Mouse (Mus musculus) liver (tissue): Measurements from ENCODE around the gene Pik3ip1.

ENCODE experiments used
- DNase-seq: peaks from one replicate; pipeline ENCODE4 v3.0.0-alpha.2; 2020; ENCODE audit warnings: mixed read lengths

Gene Pik3ip1

DNA sequence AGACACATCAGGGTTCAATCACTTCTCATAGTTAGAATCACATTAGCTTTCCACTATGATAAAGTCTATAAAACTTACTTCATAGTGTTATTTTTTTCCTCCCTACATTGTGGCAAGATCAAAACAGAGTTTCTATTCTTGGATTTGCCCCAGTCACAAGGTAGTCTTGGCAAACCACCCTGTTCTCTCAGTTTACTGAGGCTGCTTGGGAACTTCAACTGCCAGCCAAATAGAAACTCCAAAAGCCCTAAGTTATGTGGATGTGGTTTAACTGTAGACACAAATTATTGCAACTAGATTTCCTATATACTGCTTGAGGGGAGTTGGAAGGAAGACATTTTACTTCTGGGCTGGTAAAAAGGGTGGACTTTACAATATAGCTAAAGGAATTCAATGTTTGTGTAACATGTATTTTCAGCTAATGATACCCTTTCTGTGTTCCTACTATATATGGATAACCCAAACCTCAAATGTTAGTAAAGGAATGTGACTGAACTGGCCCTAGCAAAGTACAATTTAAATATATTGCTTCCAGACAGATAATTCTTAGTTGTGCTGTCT is at the start of gene Pik3ip1:
Gene Pik3ip1, plus strand, starts transcription at position 511 of the 561 bp plus-strand sequence.
- no peak for DNase-seq

GRCm38 (mm10) chr11:3282887-3283286 is 47.3 kb upstream of the Pik3ip1 start:
- DNase-seq: no peak

DNA sequence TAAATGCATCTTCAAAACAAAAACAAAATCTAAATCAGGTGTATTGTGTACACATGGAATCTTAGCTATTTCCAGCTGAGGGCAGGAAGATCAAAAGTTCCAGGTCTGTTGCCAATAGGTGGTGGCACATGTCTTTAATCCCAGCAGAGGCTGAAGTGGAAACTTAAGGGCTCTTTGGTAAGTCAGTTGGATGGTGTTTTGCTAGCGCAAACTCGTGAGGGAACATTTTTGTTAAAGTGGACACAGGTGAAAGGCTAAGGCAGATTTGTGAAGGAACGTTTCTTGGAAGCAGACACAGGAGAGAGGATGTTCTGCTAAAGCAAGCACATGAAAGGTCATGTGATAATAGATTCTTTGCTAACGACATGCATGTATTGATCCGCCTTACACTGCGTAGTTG is 46.6 kb upstream of the Pik3ip1 start:
- DNase-seq: no peak

DNA sequence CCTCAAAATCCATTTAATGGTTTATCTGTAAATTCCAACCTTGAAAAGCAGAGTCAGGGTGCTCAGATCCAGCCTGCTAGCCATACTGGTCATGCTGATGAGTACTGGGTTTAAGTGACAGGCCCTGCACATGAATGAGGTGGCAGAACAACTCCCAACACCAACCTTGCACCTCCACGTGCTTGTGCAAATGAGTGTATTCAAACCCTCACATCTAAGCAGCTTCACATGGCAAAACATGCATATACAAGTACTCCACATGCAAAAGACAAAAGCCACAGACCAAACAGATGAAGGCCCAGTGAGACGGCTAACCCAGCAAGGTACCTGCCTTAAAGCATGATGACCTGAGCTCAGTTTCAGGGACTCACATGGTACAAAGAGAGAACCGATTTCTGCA is 44.3 kb upstream of the Pik3ip1 start:
- DNase-seq: no peak

GRCm38 (mm10) chr11:3287131-3287530 is 43.1 kb upstream of the Pik3ip1 start:
- DNase-seq: no peak

GRCm38 (mm10) chr11:3287921-3288320 is 42.3 kb upstream of the Pik3ip1 start:
- no peak for DNase-seq

DNA sequence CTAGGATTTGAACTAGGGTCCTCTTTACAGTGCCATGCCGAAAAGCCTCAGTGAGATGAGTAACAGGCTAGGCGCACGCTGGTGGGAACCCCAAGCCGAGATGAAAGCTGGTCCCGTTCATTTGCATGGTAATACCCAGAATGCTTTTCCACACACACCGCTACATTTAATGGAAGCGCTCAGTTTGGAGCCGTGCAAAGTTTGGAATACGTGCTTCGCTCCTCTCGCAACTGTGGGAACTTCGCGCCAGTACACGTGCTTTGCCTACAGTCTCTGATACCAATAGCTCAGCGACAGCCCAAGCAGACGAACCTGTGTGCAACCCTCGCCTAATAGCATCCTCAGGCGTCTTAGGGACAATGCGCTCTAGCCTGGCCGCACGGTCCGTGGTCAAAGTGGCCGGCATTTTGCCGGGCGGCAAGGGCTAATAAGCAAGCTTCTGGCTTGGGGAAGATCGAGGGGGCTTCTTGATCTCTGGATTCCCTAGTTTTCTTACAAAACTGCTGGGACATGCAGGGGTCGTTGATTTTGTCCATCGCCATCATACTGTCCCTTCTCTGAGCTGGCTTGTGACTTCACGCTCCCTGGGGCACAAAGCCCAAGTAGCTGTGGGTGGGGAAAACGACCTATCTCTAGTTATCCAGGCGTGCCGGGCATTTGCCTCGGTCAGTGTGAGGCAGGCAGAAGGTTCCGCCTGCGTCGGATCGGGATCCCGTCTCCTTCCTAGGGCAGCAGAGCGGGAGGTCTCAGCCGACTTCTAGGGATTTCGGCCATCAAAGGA is 41.5 kb upstream of the Pik3ip1 start, which contains the start of gene Patz1:
Gene Patz1, plus strand, starts transcription at position 354 of the 781 bp plus-strand sequence.
- DNase-seq: peak; percentile 72

GRCm38 (mm10) chr11:3289302-3289802 is 40.8 kb upstream of the Pik3ip1 start:
- DNase-seq: peak; percentile 87

GRCm38 (mm10) chr11:3289803-3290639 is 40.2 kb upstream of the Pik3ip1 start:
- peak; percentile 82 for DNase-seq

DNA sequence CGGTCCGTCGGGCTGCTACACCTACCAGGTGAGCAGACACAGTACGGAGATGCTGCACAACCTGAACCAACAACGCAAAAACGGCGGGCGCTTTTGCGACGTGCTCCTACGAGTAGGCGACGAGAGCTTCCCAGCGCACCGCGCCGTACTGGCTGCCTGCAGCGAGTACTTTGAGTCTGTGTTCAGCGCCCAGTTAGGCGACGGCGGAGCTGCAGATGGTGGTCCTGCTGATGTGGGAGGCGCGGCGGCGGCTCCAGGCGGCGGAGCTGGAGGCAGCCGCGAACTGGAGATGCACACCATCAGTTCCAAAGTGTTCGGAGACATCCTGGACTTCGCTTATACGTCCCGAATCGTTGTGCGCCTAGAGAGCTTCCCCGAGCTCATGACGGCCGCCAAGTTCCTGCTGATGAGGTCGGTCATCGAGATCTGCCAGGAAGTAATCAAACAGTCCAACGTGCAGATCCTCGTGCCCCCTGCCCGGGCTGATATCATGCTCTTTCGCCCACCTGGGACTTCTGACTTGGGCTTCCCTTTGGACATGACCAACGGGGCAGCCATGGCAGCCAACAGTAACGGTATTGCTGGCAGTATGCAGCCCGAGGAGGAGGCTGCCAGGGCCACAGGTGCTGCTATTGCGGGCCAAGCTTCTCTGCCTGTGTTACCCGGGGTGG is 39.4 kb upstream of the Pik3ip1 start:
- peak; percentile 66 for DNase-seq

DNA sequence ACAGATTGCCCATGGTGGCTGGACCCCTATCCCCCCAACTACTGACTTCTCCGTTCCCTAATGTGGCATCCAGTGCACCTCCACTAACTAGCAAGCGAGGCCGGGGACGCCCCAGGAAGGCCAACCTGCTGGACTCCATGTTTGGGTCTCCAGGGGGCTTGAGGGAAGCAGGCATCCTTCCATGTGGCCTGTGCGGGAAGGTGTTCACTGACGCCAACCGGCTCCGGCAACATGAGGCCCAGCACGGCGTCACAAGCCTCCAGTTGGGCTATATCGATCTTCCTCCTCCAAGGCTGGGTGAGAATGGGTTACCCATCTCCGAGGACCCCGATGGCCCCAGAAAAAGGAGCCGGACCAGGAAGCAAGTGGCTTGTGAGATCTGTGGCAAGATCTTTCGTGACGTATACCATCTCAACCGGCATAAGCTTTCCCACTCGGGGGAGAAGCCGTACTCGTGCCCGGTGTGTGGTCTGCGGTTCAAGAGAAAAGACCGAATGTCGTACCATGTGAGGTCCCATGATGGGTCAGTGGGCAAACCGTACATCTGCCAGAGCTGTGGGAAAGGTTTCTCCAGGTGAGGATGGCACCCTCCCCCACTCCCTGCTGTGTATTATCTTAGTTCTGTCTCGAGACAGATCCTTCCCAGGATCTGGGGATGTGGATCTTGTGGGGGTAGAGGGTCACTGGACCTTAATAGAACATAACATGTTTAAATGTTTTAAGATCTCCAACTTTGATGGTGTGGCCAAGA is 38.7 kb upstream of the Pik3ip1 start:
- peak; percentile 31 for DNase-seq

GRCm38 (mm10) chr11:3292062-3292421 is 38.2 kb upstream of the Pik3ip1 start:
- peak; percentile 83 for DNase-seq

GRCm38 (mm10) chr11:3292711-3293249 is 37.4 kb upstream of the Pik3ip1 start:
- DNase-seq: peak; percentile 47

GRCm38 (mm10) chr11:3293361-3293760 is 36.8 kb upstream of the Pik3ip1 start:
- no peak for DNase-seq

- DNase-seq: no peak
These were observed 35.6 kb upstream of the Pik3ip1 start for GRCm38 (mm10) chr11:3294641-3295040.

- no peak for DNase-seq
These were observed 34.1 kb upstream of the Pik3ip1 start for GRCm38 (mm10) chr11:3296056-3296455.

GRCm38 (mm10) chr11:3297871-3298812 is 32.1 kb upstream of the Pik3ip1 start:
- no peak for DNase-seq

DNA sequence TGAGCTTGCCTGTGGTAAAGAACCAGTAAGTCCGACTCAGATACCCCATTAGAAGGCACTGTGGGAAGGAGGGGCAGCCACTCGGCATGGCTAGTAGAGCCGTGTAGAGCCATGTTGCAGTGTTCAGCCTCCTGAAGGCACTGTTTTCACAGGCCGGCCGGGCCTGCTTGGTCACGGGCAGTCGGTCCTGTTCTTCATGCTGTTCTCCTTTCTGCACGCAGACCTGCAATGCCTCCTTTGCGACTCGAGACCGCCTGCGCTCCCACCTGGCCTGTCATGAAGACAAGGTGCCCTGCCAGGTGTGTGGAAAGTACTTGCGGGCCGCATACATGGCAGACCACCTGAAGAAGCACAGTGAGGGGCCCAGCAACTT is 31.4 kb upstream of the Pik3ip1 start:
- DNase-seq: no peak

DNA sequence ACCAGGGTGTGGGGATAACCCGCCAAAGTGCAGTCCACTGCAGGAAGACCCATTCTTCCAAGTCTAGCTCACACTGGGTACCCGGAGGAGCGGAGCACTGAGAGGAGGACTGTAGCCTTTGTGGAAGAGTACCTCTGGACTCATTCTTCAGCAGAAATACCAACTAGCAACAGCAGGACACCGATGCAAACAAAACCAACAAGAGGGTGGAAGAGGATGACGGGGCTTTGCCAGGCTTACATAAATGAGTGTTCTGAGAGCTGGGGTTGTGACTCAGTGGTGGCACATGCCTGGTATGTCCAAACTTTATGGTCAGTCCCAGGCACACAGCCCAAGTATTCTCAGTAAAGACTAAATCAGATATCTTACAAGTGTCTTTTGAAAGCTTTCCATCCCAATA is 29.1 kb upstream of the Pik3ip1 start:
- DNase-seq: no peak

DNA sequence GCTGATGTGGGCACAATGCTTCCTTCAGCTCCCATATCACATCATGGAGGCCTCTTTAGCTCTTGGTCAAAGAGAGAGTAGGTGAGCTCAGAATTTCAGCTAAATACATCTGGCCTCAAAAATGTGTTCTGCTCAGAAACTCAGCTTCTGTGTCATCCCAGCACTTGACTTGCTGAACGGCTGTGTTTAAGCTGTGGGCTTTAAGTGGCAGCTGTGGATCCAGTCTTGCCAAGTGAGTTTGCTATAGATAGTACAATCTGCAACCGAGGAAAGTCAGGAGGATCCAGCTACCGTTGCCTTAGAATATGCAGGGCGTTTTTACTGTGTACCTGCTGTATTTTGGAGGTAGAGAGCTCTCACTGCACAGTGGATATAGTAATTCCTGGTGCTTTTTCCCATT is 27.8 kb upstream of the Pik3ip1 start:
- no peak for DNase-seq

DNA sequence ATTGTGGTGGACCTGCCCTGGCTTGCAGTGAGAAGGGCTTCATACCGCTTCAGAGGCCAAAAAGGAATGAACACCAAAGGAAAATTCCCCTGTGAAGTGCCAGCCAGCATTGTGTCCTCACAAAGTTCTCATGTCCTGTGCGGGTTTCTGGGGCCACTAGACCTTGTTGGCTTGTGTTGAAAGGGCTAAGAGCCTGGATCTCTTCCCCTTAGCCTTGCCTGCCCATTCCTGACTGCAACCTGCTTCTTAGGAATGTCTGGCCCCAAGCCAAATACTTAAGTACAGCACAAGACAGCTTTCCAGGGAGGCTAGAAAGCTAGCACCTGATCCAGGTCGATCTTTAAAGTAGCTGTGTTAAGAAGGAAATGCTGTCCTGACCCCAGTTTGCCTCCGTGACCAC is 27.4 kb upstream of the Pik3ip1 start:
- no peak for DNase-seq
